Mouse (Mus musculus) layer of hippocampus, adult 2 months (tissue): ENCODE results near the gene Krt73. TPM values are rescaled to one million over a fixed set of nuclear protein-coding genes. Genes with fewer than 3 reads are reported as not detected.
A peak's percentile ranks its signal among the peaks of the same experiment; 100 is the strongest.

Source experiments
- DNase-seq, 2 experiments: peaks; one replicate each; pipeline ENCODE4 v3.0.0; 2022; ENCODE audit warnings: low spot score in 2 of 2
- H3K27ac ChIP-seq: fragments of 200-600 bp; 2 replicates; pipeline ENCODE4 v1.8.1; 2022
- H3K4me3 ChIP-seq: fragments of 200-600 bp; 2 replicates; pipeline ENCODE4 v1.8.1; 2022; ENCODE audit warnings: mild to moderate bottlenecking
- CTCF ChIP-seq: fragments of 200-600 bp; conservative IDR thresholded peaks from 2 replicates; pipeline ENCODE4 v1.8.1; 2022; ENCODE audit warnings: antibody characterized with exemption, mild to moderate bottlenecking, moderate library complexity
- long read RNA-seq, 2 experiments: library from polyadenylated mRNA; stranded (forward); transcript quantifications; one replicate each; pipeline ENCODE4 v2.0.0; 2021; ENCODE audit warnings: borderline mapping rate in 2 of 2
- total RNA-seq, 2 experiments: library from RNA; stranded (reverse); gene quantifications; 2 replicates each; pipeline ENCODE4 v1.2.3; 2021

Gene Krt73
- total RNA-seq: 1 to 10 TPM; 6.3 to 8.0 TPM
- long read RNA-seq, experiment 1, transcript Krt73-201 (9 exons, 2,168 nt): major isoform, 7 of 9 reads
- long read RNA-seq, experiment 1, partial matches to known transcripts: 1 of 9 reads
- long read RNA-seq, experiment 1, other reads (novel, unspliced or antisense): 1 of 9 reads
- long read RNA-seq, experiment 2, transcript Krt73-201 (9 exons, 2,168 nt): major isoform, 6 of 7 reads
- long read RNA-seq, experiment 2, partial matches to known transcripts: 0 of 7 reads
- long read RNA-seq, experiment 2, other reads (novel, unspliced or antisense): 1 of 7 reads

GRCm38 (mm10) chr15:101802296-101802835 is at the start of gene Krt73:
Gene Krt73, minus strand, starts transcription at chr15:101802346.
- TF ChIP-seq CTCF: no peak
- Histone ChIP-seq H3K4me3 (no peak within 1 kb of the TSS), H3K27ac (peak within 1 kb of the TSS; percentile 74)
- no peak for DNase-seq

GRCm38 (mm10) chr15:101850694-101851093 is 48.5 kb upstream of the Krt73 start, which contains the start of gene Krt1:
Gene Krt1, minus strand, starts transcription at chr15:101850794.
- no peak within 1 kb of the TSS for H3K27ac ChIP-seq
- no peak for DNase-seq
- no peak within 1 kb of the TSS for H3K4me3 ChIP-seq
- no peak for TF ChIP-seq CTCF

- DNase-seq: peak; percentile 44 to 62
- Histone ChIP-seq H3K27ac (peak overlapping the region; percentile 88), H3K4me3 (peak overlapping the region; percentile 56)
- no peak for TF ChIP-seq CTCF
Observed at GRCm38 (mm10) chr15:101845971-101846403, 43.8 kb upstream of the Krt73 start.

GRCm38 (mm10) chr15:101843192-101843591 is 41.0 kb upstream of the Krt73 start:
- TF ChIP-seq CTCF: no peak
- DNase-seq: no peak
- Histone ChIP-seq H3K4me3 (no peak overlapping the region), H3K27ac (no peak overlapping the region)

GRCm38 (mm10) chr15:101834784-101835328 is 32.7 kb upstream of the Krt73 start:
- DNase-seq: no peak
- Histone ChIP-seq H3K27ac (no peak overlapping the region), H3K4me3 (no peak overlapping the region)
- peak; percentile 27; the same call in 1 of the 2 replicates for TF ChIP-seq CTCF

GRCm38 (mm10) chr15:101833131-101833530 is 31.0 kb upstream of the Krt73 start:
- Histone ChIP-seq H3K4me3 (no peak overlapping the region), H3K27ac (no peak overlapping the region)
- no peak for TF ChIP-seq CTCF
- DNase-seq: no peak

- no peak overlapping the region for H3K27ac ChIP-seq
- no peak overlapping the region for H3K4me3 ChIP-seq
- 0 out of 2 replicates have a peak, but pooled peaks have one; percentile 10 for TF ChIP-seq CTCF
- DNase-seq: no peak
Observed at GRCm38 (mm10) chr15:101829441-101829840, 27.3 kb upstream of the Krt73 start.

GRCm38 (mm10) chr15:101821786-101822185 is 19.6 kb upstream of the Krt73 start:
- H3K27ac ChIP-seq: no peak overlapping the region
- H3K4me3 ChIP-seq: no peak overlapping the region
- no peak for TF ChIP-seq CTCF
- no peak for DNase-seq

GRCm38 (mm10) chr15:101817875-101818274 is 15.7 kb upstream of the Krt73 start, which contains the start of gene Krt2:
Gene Krt2, minus strand, starts transcription at chr15:101818169.
- Histone ChIP-seq H3K27ac (peak within 1 kb of the TSS; percentile 76), H3K4me3 (peak within 1 kb of the TSS; percentile 36)
- no peak for TF ChIP-seq CTCF
- DNase-seq: no peak

- peak in 1 of 2 experiments; percentile 74 for DNase-seq
- Histone ChIP-seq H3K27ac (peak overlapping the region; percentile 74), H3K4me3 (no peak overlapping the region)
- TF ChIP-seq CTCF: no peak
Observed at GRCm38 (mm10) chr15:101803052-101803822, 1.1 kb upstream of the Krt73 start.

- H3K27ac ChIP-seq: no peak overlapping the region
- TF ChIP-seq CTCF: no peak
- DNase-seq: no peak
- H3K4me3 ChIP-seq: no peak overlapping the region
Observed at GRCm38 (mm10) chr15:101790867-101791266, 11.3 kb downstream of the Krt73 start.

- H3K4me3 ChIP-seq: no peak within 1 kb of the TSS
- no peak for TF ChIP-seq CTCF
- no peak within 1 kb of the TSS for H3K27ac ChIP-seq
- no peak for DNase-seq
Observed at GRCm38 (mm10) chr15:101786360-101786759, 15.8 kb downstream of the Krt73 start, which contains the start of gene Krt72. Gene Krt72, minus strand, starts transcription at chr15:101786460.

- H3K27ac ChIP-seq: no peak overlapping the region
- H3K4me3 ChIP-seq: no peak overlapping the region
- TF ChIP-seq CTCF: no peak
- DNase-seq: peak; percentile 11 to 35
Observed at GRCm38 (mm10) chr15:101773420-101773819, 28.7 kb downstream of the Krt73 start.
